Mouse (Mus musculus) ES-Bruce4 (cell line): ENCODE data around the gene 2810004N23Rik. TPM values are rescaled to one million over a fixed set of nuclear protein-coding genes. Genes with fewer than 3 reads are reported as not detected.

Source experiments
- H3K27ac ChIP-seq: 2 replicates; pipeline ENCODE4 v1.5.1; 2012; ENCODE audit warnings: low read length, inconsistent platforms; ENCODE audit not compliant: insufficient read depth
- H3K27me3 ChIP-seq: 2 replicates; pipeline ENCODE4 v1.6.1; 2012; ENCODE audit warnings: mild to moderate bottlenecking, low read length, inconsistent platforms; ENCODE audit not compliant: control insufficient read depth, poor library complexity, insufficient read depth, severe bottlenecking
- H3K36me3 ChIP-seq: 2 replicates; pipeline ENCODE4 v1.6.1; 2012; ENCODE audit warnings: inconsistent platforms, mild to moderate bottlenecking, low read length, moderate library complexity; ENCODE audit not compliant: control insufficient read depth, poor library complexity, insufficient read depth, severe bottlenecking
- H3K4me1 ChIP-seq: one replicate; pipeline ENCODE4 v1.8.1; 2011; ENCODE audit warnings: low read length; ENCODE audit not compliant: control insufficient read depth, insufficient read depth
- H3K4me3 ChIP-seq: 2 replicates; pipeline ENCODE4 v1.5.1; 2011; ENCODE audit warnings: low read depth, mild to moderate bottlenecking, low read length
- H3K9ac ChIP-seq: 2 replicates; pipeline ENCODE4 v1.6.1; 2012; ENCODE audit warnings: low read depth, mild to moderate bottlenecking, inconsistent platforms; ENCODE audit not compliant: poor library complexity, severe bottlenecking
- H3K9me3 ChIP-seq: replicated peaks from 2 replicates; pipeline ENCODE4 v1.6.1; 2012; ENCODE audit warnings: mild to moderate bottlenecking, low read length, inconsistent platforms; ENCODE audit not compliant: control insufficient read depth, poor library complexity, insufficient read depth, severe bottlenecking
- CTCF ChIP-seq: IDR thresholded peaks from one replicate; pipeline ENCODE4 v1.8.1; 2011; ENCODE audit warnings: low read depth, low read length
- EP300 ChIP-seq: IDR thresholded peaks from 2 replicates; pipeline ENCODE4 v1.6.1; 2011; ENCODE audit warnings: low read depth, low read length; ENCODE audit not compliant: insufficient read depth
- POLR2A ChIP-seq: IDR thresholded peaks from one replicate; pipeline ENCODE4 v1.8.1; 2011; ENCODE audit warnings: low read length; ENCODE audit not compliant: insufficient read depth
- polyA plus RNA-seq: library from polyadenylated mRNA; stranded (reverse); fragments of >200 nt; gene quantifications from 2 replicates; pipeline ENCODE4 v1.2.4, GENCODE M21; 2011; ENCODE audit warnings: low read depth; ENCODE audit not compliant: missing spikeins, insufficient read depth, insufficient read length

The 2810004N23Rik gene
- polyA plus RNA-seq = 93.0 and 93.6 TPM in 2 replicates

DNA sequence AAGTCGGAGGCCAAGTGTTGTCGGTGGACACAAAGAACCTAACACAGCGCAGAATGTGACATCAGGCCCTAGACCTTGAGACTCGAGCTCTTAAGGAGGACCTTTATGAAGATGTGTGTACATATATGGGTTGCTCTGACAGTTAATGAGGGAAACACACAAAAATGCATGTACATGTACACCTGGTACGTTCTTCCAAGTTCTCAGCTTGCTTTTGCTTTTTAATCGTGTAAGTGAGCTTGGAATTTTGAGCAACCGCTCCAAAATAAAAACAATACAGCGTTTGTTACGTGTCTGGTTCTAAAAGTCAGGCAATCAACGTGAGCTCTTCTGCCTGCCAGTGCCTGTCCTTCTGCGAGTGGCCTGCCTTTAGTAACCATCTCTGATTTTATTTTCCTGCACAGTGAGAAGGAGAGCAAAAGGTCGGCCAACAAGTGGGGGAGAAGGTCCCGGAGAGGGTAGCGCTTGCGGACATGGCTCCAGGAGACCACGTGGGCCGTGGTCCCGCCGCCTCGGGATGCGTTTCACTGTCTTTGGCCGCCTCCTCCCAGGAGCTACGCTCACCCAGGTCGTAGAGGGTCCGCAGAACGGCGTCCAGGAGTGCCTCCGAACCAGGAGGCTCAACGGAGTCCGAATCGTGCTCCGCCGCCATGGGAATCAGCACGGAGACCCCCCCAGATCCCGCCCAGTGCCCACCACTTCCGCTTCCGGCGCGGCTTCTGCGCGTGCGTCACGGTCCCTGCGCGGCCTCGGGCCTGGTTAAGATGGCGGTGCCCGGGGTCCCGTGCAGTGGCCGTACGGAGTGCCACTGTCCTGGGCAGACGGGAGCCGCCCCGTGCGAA is at the start of gene 2810004N23Rik, which contains the start of gene Gnpat:
2810004N23Rik (minus strand) TSS at position 800 of the 842 bp plus-strand sequence.
Gnpat (plus strand) TSS at position 713 of the 842 bp plus-strand sequence.
- 0 out of 2 replicates have a peak, but pooled peaks have one; percentile 20 for TF ChIP-seq EP300
- no peak for TF ChIP-seq POLR2A
- TF ChIP-seq CTCF = no peak
- Histone ChIP-seq H3K27me3 (no peaks in the 10 kb centered on the region), H3K9ac (peak within 1 kb of the TSS; percentile 92), H3K27ac (peak within 1 kb of the TSS; percentile 8), H3K9me3 (no peaks in the 10 kb centered on the region), H3K4me3 (peak within 1 kb of the TSS; percentile 96), H3K4me1 (peaks cover 1% of the 10 kb centered on the region), H3K36me3 (peaks cover 35% of the 10 kb centered on the region)

DNA sequence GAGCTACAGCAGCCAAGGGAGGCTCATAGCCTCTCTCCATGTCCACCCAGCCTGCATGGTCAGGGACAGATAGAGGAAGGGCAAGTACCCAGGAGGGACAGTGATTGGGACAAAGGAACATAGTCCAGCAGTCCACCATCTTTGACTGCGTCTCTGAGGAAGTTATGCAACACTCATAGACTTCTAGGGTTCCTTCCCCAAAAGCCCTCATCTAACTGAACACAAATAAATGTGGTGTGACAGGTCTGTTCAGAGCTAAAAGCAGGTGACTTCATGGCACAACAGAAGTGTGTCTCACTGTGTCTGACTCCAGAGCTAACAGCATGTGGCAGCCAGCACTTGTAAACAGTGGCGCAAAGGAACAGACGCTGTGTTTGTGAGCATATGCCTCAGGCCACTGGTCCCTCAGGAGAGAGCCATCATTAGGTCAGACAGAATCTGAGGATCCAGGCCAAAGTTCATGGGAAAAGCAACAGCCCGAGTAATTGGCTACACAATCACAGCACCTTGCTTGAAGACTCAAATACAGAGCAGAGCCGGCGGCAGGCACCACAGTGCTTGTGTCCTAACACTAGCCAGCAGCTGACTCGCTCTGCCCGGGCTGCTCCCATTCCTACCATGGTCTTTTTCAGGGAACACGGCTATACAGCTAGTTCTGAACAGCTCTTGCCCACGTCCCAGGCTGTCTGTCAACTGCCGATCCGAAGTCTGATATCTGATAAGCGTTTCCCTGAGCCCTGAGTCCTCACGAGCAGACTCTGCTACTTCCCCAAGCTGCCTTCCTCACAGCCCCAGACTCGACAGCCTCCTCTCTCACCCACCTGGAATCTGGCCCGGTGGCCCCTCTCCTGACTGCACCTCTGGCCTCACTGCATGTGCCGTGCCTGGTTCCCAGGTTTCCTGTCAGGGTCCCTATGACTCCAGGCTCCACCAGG is 49.3 kb upstream of the 2810004N23Rik start:
- Histone ChIP-seq H3K4me1 (no peaks in the 10 kb centered on the region), H3K27ac (no peak overlapping the region), H3K4me3 (no peak overlapping the region), H3K36me3 (no peaks in the 10 kb centered on the region), H3K9ac (no peak overlapping the region), H3K27me3 (no peaks in the 10 kb centered on the region), H3K9me3 (no peaks in the 10 kb centered on the region)
- TF ChIP-seq EP300 = no peak
- no peak for TF ChIP-seq POLR2A
- TF ChIP-seq CTCF = no peak

DNA sequence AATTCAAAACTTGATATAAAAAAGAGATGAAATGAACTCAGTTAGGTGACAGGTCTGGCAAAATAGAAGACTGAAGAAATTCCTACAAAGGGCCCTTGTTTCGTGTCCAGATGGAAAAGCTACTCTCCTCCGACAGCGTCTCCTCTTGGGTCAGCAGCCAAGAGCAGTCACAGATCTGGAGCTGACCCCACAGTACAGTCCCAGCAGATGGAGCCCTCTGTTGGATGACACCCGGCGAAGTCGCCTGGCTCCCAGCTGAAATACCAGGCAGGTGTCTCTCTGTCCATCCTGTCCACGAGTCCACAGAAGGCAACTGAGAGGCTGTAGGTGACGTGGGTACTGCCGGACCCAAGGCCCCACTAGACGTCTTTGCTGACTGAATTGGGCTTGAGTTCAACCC is 47.4 kb upstream of the 2810004N23Rik start:
- H3K9me3 ChIP-seq = no peaks in the 10 kb centered on the region
- H3K4me1 ChIP-seq = no peaks in the 10 kb centered on the region
- H3K4me3 ChIP-seq = no peak overlapping the region
- no peak overlapping the region for H3K9ac ChIP-seq
- peaks cover 9% of the 10 kb centered on the region; the same call in 1 of the 2 replicates for H3K36me3 ChIP-seq
- no peak overlapping the region for H3K27ac ChIP-seq
- no peaks in the 10 kb centered on the region for H3K27me3 ChIP-seq
- TF ChIP-seq EP300 (no peak), CTCF (no peak), POLR2A (no peak)

DNA sequence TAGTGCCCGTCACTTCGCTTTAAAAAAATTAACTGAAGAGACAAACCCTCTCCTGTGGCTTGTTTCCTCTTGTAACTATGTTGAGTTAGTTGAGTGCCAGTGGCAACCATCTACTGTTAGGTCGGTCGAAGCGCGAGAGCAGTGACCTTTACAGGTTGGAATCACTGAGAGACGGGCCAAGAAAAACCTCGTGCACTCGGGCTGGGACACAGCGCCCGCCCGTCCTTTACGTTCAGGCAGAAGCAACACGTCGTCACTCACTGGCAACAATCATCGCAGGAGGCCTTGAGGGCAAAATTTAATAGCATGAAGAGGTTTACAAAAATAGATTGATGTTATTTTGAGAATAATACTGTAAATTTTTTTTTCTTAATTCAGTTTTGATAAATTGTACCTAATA is 47.0 kb upstream of the 2810004N23Rik start:
- TF ChIP-seq CTCF (no peak), EP300 (no peak), POLR2A (no peak)
- H3K9me3 ChIP-seq = no peaks in the 10 kb centered on the region
- no peak overlapping the region for H3K4me3 ChIP-seq
- no peak overlapping the region for H3K27ac ChIP-seq
- H3K36me3 ChIP-seq = peaks cover 10% of the 10 kb centered on the region
- H3K4me1 ChIP-seq = no peaks in the 10 kb centered on the region
- H3K9ac ChIP-seq = no peak overlapping the region
- H3K27me3 ChIP-seq = no peaks in the 10 kb centered on the region

DNA sequence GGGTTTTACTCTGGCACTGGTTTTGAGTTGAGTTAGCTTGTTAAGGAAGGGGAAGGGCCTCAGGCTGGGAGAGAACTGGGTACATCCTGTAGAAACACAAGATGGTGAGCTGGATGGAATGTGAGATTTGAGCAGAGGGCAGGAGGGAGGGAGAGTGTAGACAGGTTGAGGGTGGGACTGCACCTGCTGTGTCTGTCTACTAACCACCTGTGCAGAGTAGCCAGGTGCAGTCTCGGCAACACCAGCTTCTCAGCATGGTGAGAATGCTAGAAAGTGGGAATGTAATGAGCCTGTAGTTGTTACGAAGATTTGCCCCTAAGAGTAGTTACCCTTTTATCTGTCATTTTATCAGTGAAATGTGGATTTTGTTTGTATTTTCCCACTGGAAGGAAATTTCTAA is 42.6 kb upstream of the 2810004N23Rik start:
- Histone ChIP-seq H3K36me3 (peaks cover 40% of the 10 kb centered on the region), H3K4me3 (no peak overlapping the region), H3K9me3 (no peaks in the 10 kb centered on the region), H3K9ac (no peak overlapping the region), H3K27me3 (no peaks in the 10 kb centered on the region), H3K27ac (no peak overlapping the region), H3K4me1 (no peaks in the 10 kb centered on the region)
- TF ChIP-seq CTCF (no peak), POLR2A (no peak), EP300 (no peak)
